Mouse (Mus musculus) heart, embryonic 10.5 days (tissue): ENCODE results near the gene Slc8a2. TPM values are rescaled to one million over a fixed set of nuclear protein-coding genes. Genes with fewer than 3 reads are reported as not detected.

ENCODE experiments used
- DNase-seq: peaks from one replicate; pipeline ENCODE4 v3.0.0-alpha.2; 2017; ENCODE audit warnings: low spot score
- H3K27ac ChIP-seq: fragments of 300-500 bp; sonication (generic); 2 replicates; pipeline ENCODE4 v1.5.1; 2016; ENCODE audit warnings: mild to moderate bottlenecking
- H3K27me3 ChIP-seq: fragments of 300-500 bp; sonication (generic); 2 replicates; pipeline ENCODE4 v1.6.1; 2016; ENCODE audit warnings: mild to moderate bottlenecking; ENCODE audit not compliant: poor library complexity, insufficient read depth, severe bottlenecking
- H3K36me3 ChIP-seq: fragments of 300-500 bp; sonication (generic); 2 replicates; pipeline ENCODE4 v1.6.1; 2016; ENCODE audit warnings: mild to moderate bottlenecking, moderate library complexity
- H3K4me1 ChIP-seq: fragments of 300-500 bp; sonication (generic); 2 replicates; pipeline ENCODE4 v1.6.1; 2016; ENCODE audit warnings: mild to moderate bottlenecking
- H3K4me3 ChIP-seq: fragments of 300-500 bp; sonication (generic); 2 replicates; pipeline ENCODE4 v1.5.1; 2016; ENCODE audit warnings: mild to moderate bottlenecking, moderate library complexity
- H3K9me3 ChIP-seq: fragments of 300-500 bp; sonication (generic); 2 replicates; pipeline ENCODE4 v1.6.1; 2016; ENCODE audit warnings: mild to moderate bottlenecking, moderate library complexity
- WGBS: fragments of 180-500 bp; shearing (Covaris S2); methylation state at CpG from one replicate; pipeline ENCODE4 v1.1.7; 2016; 5-methylcytosine and 5-hydroxymethylcytosine counted together
- polyA plus RNA-seq: library from polyadenylated mRNA; unstranded; fragments of >200 nt; fragmentation: Nextera tagmentation; extraction: Ambion mirVana; gene quantifications from 2 replicates; pipeline ENCODE4 v1.2.1, GENCODE M21; 2016

The Slc8a2 gene
- polyA plus RNA-seq, 1 experiment from 2014 or later = 0.24 TPM

DNA sequence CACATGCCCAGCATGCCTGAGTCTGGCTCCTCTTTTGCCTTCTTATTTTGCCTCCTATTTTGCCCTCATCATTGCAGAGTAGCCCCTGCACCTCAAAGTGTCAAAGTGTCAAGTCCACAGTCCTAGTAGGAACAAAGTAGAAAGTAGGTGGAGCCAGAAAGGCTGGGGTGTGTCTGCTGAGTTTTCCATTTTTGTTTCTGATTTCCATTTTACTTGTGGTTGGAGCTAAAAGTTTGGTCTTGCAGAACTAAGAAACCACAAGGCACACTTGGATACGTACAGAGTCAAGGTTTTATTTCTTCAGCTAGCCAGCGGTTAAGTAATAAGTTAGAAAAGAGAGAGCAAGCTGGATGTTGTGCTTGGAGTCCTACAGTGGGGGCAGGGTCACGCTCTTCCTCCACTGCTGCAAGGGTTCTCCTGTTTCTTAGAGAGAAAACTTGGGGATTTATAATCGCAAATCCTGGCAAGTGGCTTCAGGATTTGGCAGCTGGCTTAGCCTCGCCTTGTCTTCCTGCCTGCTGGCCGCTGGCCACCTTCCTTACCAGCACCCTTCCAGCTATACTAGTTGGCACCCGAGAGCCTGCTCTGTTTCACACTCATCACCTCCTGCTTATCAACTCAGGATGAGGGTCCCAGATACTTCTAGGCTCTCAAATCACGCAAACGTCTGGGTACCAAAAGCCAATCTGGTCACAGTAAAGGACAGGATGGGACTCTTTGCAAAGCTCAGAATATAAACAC lies 25.7 kb downstream of the Slc8a2 start:
- DNase-seq = no peak
- Histone ChIP-seq H3K27me3 (peaks cover 35% of the 10 kb centered on the region), H3K4me3 (no peak overlapping the region), H3K27ac (no peak overlapping the region), H3K36me3 (no peaks in the 10 kb centered on the region), H3K4me1 (peaks cover 12% of the 10 kb centered on the region), H3K9me3 (no peaks in the 10 kb centered on the region)
- 47% methylated on average over 9 of the region's 9 CpGs for WGBS

DNA sequence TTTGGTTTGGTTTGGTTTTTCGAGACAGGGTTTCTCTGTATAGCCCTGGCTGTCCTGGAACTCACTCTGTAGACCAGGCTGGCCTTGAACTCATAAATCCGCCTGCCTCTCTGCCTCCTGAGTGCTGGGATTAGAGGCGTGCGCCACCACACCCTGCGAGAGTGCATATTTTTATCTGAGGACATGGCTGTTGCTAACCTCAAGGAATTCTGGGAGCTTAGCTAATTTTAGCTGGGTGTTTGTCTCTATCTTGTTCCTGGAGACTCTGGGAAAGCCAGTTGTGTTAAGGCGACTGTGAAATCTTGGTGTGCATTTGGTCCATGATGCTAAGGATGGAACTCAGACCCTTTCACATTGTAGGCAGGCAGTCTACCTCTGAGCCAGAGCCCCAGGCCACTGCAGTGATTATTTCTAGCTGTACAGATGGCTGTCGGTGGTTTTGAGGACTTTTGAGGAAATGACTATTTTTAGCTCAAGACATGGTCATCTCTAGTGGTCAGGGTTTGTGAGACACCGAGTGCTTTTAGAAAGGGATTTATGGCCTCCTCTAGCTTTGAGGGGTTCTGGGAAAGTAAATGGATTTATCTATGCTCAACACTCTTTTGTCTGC lies 26.6 kb downstream of the Slc8a2 start:
- 43% methylated on average over 8 of the region's 8 CpGs for WGBS
- H3K9me3 ChIP-seq = no peaks in the 10 kb centered on the region; the same call in 1 of the 2 replicates

DNA sequence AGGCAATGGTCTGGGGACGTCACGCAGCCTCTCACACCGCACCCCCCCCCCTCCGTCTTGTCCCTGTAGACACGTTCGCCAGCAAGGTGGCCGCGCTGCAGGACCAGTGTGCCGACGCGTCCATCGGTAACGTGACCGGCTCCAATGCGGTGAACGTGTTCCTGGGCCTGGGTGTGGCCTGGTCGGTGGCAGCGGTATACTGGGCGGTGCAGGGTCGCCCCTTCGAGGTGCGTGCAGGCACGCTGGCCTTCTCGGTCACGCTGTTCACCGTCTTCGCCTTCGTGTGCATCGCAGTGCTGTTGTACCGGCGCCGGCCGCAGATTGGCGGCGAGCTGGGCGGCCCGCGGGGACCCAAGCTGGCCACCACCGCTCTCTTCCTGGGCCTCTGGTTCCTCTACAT lies 29.1 kb downstream of the Slc8a2 start:
- H3K27me3 ChIP-seq = peaks cover 43% of the 10 kb centered on the region
- peaks cover 12% of the 10 kb centered on the region for H3K4me1 ChIP-seq
- DNase-seq = no peak
- H3K4me3 ChIP-seq = peak overlapping the region; percentile 50
- H3K36me3 ChIP-seq = no peaks in the 10 kb centered on the region
- WGBS = 10% methylated on average over 38 of the region's 39 CpGs
- H3K27ac ChIP-seq = peak overlapping the region; percentile 42; the same call in 1 of the 2 replicates
- H3K9me3 ChIP-seq = no peaks in the 10 kb centered on the region; the same call in 1 of the 2 replicates

More for the DNA sequence above, 26.6 kb downstream of the Slc8a2 start:
- Histone ChIP-seq H3K27ac (peak overlapping the region; percentile 48; the same call in 1 of the 2 replicates), H3K4me1 (peaks cover 12% of the 10 kb centered on the region), H3K27me3 (peaks cover 40% of the 10 kb centered on the region), H3K4me3 (no peak overlapping the region), H3K36me3 (no peaks in the 10 kb centered on the region)
- no peak for DNase-seq

DNA sequence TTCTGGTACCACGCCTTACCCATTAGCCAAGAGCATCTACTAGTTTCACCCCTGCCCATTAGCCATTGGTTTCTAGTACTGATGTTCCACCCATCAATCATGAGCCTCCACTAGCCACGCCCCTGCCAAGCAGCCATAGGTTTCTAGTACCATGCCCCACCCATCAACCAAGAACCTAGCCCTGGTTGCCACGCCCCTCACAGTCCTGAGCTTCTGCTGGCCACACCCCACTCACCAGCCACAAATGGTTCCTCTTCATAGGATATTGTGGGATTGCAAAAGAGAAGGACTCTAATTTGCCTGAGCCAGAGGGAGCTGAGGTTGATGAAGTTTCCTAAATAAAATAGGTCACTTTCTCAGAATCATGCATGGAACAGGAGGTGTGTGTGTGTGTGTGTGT lies 31.1 kb downstream of the Slc8a2 start:
- H3K27me3 ChIP-seq = peaks cover 43% of the 10 kb centered on the region
- 58% methylated on average over 3 of the region's 3 CpGs for WGBS
- H3K27ac ChIP-seq = no peak overlapping the region
- peaks cover 6% of the 10 kb centered on the region for H3K4me1 ChIP-seq
- H3K36me3 ChIP-seq = no peaks in the 10 kb centered on the region
- no peak for DNase-seq
- no peak overlapping the region for H3K4me3 ChIP-seq
- H3K9me3 ChIP-seq = no peaks in the 10 kb centered on the region; the same call in 1 of the 2 replicates

DNA sequence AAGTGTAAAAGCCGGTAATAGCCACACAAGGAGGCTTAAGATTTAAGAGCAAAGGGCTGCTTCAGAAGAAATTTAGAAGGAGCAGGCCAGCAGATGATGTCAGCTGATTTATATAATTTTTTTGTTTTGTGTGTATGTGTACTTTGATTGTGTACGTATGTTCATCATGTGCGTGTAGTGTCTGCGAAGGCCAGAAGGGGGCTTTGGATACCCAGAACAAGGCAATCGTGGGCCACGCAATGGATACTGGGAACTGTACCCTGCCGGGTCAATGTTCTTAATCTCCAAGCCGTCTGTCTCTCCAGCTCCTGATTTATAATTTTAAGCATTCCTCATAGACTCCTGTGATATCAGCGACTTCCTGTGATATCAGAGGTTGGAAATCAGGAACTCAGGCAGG lies 31.7 kb downstream of the Slc8a2 start:
- Histone ChIP-seq H3K36me3 (no peaks in the 10 kb centered on the region), H3K27ac (no peak overlapping the region), H3K27me3 (peaks cover 43% of the 10 kb centered on the region), H3K9me3 (no peaks in the 10 kb centered on the region; the same call in 1 of the 2 replicates), H3K4me1 (peaks cover 5% of the 10 kb centered on the region), H3K4me3 (no peak overlapping the region)
- WGBS = 85% methylated on average over 9 of the region's 9 CpGs
- no peak for DNase-seq

DNA sequence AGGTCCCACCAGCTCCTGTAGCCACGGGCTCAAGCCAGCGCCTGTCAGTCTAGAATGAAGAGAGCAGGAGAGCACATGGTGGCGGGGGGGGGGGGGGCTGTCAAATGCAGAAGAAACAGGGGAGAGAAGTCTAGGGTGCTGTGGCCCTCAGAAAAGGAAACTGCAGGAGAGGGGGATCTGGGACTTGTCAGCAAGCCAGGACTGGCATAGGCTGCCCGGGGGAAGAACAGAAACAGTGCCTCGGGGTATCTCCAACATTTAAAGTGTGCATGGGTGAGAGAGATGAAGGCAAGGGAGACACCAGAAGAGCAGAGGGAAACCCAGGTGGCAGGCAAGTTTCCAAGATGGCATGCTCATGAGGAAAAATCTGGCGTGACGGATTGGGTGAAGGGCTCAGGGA lies 32.4 kb downstream of the Slc8a2 start:
- Histone ChIP-seq H3K4me3 (no peak overlapping the region), H3K4me1 (peaks cover 5% of the 10 kb centered on the region), H3K9me3 (no peaks in the 10 kb centered on the region; the same call in 1 of the 2 replicates), H3K36me3 (no peaks in the 10 kb centered on the region), H3K27ac (no peak overlapping the region), H3K27me3 (peaks cover 40% of the 10 kb centered on the region)
- DNase-seq = no peak
- WGBS = 70% methylated on average over 7 of the region's 7 CpGs

DNA sequence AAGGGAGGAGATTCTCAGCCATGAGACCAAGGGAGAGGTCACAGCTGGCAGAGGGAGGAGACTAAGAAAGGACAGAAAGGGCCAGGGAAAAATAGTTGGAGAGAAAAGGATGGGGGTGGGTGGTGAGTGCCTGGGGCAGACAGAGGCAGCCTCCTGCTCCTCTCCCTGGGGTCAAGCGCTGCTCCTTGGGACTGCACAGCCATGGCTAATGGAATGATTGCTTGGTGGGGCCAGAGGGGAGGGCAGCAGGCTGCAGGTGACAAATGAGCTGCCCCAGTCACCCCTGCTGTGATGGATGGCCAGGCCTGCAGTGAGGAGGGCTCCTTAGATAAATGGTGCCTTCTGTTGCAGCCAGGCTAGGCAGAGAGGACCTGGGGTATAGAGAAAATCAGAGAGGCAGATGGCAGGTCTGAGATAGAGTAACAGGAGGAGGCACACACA lies 42.5 kb downstream of the Slc8a2 start:
- Histone ChIP-seq H3K4me3 (0 out of 2 replicates have a peak overlapping the region, but pooled peaks have one; percentile 6), H3K27ac (peak overlapping the region; percentile 36; the same call in 1 of the 2 replicates), H3K36me3 (no peaks in the 10 kb centered on the region), H3K27me3 (peaks cover 4% of the 10 kb centered on the region; the same call in 1 of the 2 replicates), H3K4me1 (peaks cover 44% of the 10 kb centered on the region), H3K9me3 (peaks cover 6% of the 10 kb centered on the region; the same call in 1 of the 2 replicates)
- no peak for DNase-seq
- 0% methylated on average over 1 of the region's 1 CpGs for WGBS

DNA sequence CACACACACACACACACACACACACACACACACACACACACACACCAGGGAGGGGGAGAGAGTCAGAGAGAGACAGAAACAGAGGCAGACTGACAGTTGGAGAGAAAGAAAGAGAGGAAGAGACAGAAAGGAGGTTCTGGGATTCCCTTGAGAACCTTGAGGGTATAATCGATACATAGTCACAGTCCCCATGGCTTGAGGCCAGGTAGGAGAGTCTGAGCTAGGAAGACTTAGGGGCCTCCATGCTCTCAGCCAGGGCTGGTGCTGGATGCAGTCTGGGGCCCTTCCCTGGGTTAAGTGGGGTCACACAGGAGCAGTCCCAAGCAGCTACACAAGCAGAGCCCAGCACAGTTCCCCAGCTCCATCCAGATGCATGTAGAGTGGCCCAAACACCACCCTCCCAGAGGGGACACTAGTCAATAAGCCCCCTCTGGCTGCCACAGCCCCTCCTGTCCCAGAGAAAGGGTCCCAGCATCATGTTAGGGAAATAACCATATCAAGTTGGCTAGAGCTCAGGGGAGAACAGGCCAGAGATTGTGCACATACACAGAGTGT lies 43.0 kb downstream of the Slc8a2 start:
- no peak for DNase-seq
- peaks cover 44% of the 10 kb centered on the region for H3K4me1 ChIP-seq
- 46% methylated on average over 1 of the region's 1 CpGs for WGBS
- no peak overlapping the region for H3K4me3 ChIP-seq
- no peaks in the 10 kb centered on the region for H3K36me3 ChIP-seq
- H3K9me3 ChIP-seq = peaks cover 6% of the 10 kb centered on the region; the same call in 1 of the 2 replicates
- no peak overlapping the region; the same call in 1 of the 2 replicates for H3K27ac ChIP-seq
- H3K27me3 ChIP-seq = peaks cover 4% of the 10 kb centered on the region; the same call in 1 of the 2 replicates

DNA sequence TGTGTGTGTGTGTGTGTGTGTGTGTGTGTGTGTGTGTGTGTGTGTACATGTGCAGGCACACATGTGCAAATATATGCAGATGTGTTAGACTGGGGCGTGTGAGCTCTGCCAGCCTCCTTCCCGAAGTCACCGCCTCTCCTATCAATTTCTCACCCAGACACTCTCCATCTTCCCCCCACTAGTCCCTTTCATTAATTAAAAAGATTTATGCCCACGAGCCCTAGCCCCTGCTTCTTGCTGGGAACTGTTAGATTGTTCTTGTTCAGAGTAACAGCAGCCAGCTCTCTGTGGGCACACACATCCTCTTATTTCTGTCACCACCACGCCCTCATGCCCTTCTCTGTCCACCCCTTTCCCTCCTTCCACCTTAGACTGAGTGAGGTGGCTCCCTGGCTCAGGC lies 43.5 kb downstream of the Slc8a2 start:
- no peak for DNase-seq
- H3K27me3 ChIP-seq = peaks cover 4% of the 10 kb centered on the region; the same call in 1 of the 2 replicates
- 44% methylated on average over 5 of the region's 5 CpGs for WGBS
- H3K4me3 ChIP-seq = no peak overlapping the region
- peaks cover 44% of the 10 kb centered on the region for H3K4me1 ChIP-seq
- H3K36me3 ChIP-seq = no peaks in the 10 kb centered on the region
- peak overlapping the region; percentile 67; the same call in 1 of the 2 replicates for H3K27ac ChIP-seq
- H3K9me3 ChIP-seq = 0 out of 2 replicates have a peak, but pooled peaks cover 1% of the 10 kb centered on the region

DNA sequence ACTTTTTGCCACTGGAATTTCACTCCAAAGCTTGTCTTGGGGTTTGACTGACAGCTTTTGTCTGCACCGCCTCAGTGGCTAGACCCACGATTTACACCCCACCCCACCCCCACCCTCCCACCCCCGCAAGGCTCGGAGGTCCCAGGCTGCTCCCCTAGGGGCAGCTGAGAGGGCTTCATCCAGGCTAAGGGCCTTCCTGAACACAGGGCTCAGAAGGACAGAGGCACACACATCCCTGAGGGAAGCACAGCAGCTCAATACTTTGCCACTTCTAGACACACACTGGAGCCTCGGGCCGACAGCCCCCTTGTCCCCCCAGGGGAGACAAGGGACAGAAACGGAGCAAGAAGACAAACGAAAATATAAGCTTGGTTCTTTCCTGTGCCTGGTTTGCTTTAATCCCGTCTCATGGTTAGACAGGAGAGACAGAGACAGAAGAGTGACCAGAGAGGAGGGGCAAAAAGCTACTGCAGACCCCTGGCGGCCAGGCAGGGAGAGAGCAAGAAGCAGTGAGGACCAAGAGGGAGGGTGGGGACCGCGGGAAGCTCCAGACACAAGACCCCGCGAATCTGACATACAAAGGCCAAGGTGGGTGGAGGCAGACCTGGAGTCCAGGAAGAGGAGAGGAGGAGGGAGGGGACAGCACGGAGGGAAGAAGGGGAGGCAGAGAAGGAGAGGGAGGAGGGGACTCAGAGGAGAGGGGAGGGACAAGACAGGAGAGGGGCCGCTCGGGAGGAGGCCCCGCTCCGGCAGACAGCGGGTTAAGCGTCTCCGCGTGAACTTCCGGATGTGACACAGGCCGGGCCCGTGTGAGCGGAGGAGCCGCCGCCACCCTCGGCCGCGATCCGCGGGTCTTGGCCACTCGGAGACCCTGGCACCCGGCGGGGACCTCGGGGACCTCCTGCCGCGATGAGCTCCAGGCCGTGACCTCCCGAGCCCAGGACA lies 45.2 kb downstream of the Slc8a2 start, which contains the start of gene Meis3:
Gene Meis3 (plus strand): TSS at position 494 of the 945 bp plus-strand sequence.
- Histone ChIP-seq H3K4me1 (peaks cover 44% of the 10 kb centered on the region), H3K4me3 (peak within 1 kb of the TSS; percentile 79), H3K9me3 (no peaks in the 10 kb centered on the region), H3K36me3 (peaks cover 15% of the 10 kb centered on the region), H3K27ac (peak within 1 kb of the TSS; percentile 86), H3K27me3 (peaks cover 4% of the 10 kb centered on the region; the same call in 1 of the 2 replicates)
- WGBS = under 1% methylated on average over 42 of the region's 42 CpGs
- peak; percentile 86 for DNase-seq

DNA sequence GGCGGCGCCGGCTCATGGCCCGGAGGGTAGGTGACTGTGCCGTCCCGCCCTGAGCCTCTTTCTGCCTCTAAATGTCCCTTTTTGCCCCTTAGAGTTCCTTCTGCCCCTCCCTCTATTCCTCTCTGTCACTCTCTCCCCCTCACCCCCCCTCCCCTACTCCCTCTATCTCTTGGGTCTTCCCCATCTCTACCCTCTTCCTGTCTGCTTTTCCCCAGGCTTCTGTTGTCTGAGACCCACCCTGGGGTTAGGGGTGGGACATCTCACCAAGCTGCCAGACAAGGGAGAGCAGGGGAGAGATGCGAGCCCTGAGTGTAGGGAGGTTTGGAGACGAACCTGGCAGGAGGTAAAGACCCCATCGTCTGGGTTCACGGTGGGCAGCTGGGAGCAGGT lies 45.9 kb downstream of the Slc8a2 start:
- Histone ChIP-seq H3K9me3 (no peaks in the 10 kb centered on the region), H3K4me3 (peak overlapping the region; percentile 79), H3K36me3 (peaks cover 15% of the 10 kb centered on the region), H3K27ac (peak overlapping the region; percentile 86), H3K27me3 (peaks cover 4% of the 10 kb centered on the region; the same call in 1 of the 2 replicates), H3K4me1 (peaks cover 44% of the 10 kb centered on the region)
- DNase-seq = no peak
- WGBS = 1% methylated on average over 10 of the region's 10 CpGs

DNA sequence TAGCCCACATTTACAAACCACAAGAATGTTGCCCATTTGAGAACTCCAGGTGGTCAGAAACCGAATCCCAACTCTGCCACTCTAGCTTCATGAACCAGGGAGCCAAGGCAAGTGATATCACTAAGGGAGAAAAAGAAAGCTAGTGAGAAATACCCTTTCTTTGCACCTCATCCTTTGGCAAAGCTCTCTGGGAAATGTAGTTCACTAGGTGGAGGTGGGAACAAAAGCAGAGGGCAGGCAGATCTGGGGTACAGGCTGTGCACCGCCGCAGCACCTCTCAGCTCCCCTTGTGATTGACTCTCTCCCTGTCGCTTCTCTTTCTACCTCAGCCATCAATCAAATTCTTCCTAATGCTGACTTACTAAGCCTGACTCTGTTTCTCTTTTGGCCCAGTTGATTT lies 48.5 kb downstream of the Slc8a2 start:
- H3K36me3 ChIP-seq = peaks cover 15% of the 10 kb centered on the region
- H3K27ac ChIP-seq = no peak overlapping the region
- no peak for DNase-seq
- H3K9me3 ChIP-seq = no peaks in the 10 kb centered on the region
- WGBS = 70% methylated on average over 4 of the region's 4 CpGs
- peaks cover 28% of the 10 kb centered on the region for H3K4me1 ChIP-seq
- H3K27me3 ChIP-seq = no peaks in the 10 kb centered on the region; the same call in 1 of the 2 replicates
- no peak overlapping the region for H3K4me3 ChIP-seq
